Mouse (Mus musculus) lung, postnatal 0 days (tissue): Measurements from ENCODE around the gene Apob. TPM values are rescaled to one million over a fixed set of nuclear protein-coding genes. Genes with fewer than 3 reads are reported as not detected.
A peak's percentile ranks its signal among the peaks of the same experiment; 100 is the strongest.

Source experiments
- ATAC-seq: fragments of 200-750 bp; cut with Nextera tagmentation; 2 replicates; pipeline ENCODE4 v1.8.0; 2017; ENCODE audit warnings: moderate library complexity
- DNase-seq: peaks from one replicate; pipeline ENCODE4 v3.0.0-alpha.2; 2016; ENCODE audit warnings: low spot score
- H3K27ac ChIP-seq: fragments of 300-500 bp; sonication (generic); 2 replicates; pipeline ENCODE4 v1.5.1; 2014; ENCODE audit warnings: antibody characterized with exemption, mild to moderate bottlenecking, low read length, mixed read lengths
- H3K27me3 ChIP-seq: fragments of 300-500 bp; sonication (generic); replicated peaks from 2 replicates; pipeline ENCODE4 v1.6.1; 2014; ENCODE audit warnings: low read length, mixed read lengths; ENCODE audit not compliant: insufficient read depth
- H3K36me3 ChIP-seq: fragments of 300-500 bp; sonication (generic); 2 replicates; pipeline ENCODE4 v1.6.1; 2014; ENCODE audit warnings: low read length, mixed read lengths; ENCODE audit not compliant: insufficient read depth
- H3K4me1 ChIP-seq: fragments of 300-500 bp; sonication (generic); 2 replicates; pipeline ENCODE4 v1.6.1; 2014; ENCODE audit warnings: antibody characterized with exemption, low read depth, low read length, mixed read lengths; ENCODE audit not compliant: insufficient read depth
- H3K4me2 ChIP-seq: fragments of 300-500 bp; sonication (generic); replicated peaks from 2 replicates; pipeline ENCODE4 v1.6.1; 2014; ENCODE audit warnings: low read depth, mild to moderate bottlenecking, low read length, moderate library complexity, mixed read lengths
- H3K4me3 ChIP-seq: fragments of 300-500 bp; sonication (generic); 2 replicates; pipeline ENCODE4 v1.5.1; 2014; ENCODE audit warnings: low read depth, low read length
- H3K9ac ChIP-seq: fragments of 300-500 bp; sonication (generic); replicated peaks from 2 replicates; pipeline ENCODE4 v1.6.1; 2014; ENCODE audit warnings: low read depth, mild to moderate bottlenecking
- H3K9me3 ChIP-seq: fragments of 300-500 bp; sonication (generic); 2 replicates; pipeline ENCODE4 v1.6.1; 2016; ENCODE audit warnings: low read length, mixed read lengths
- CTCF ChIP-seq: IDR thresholded peaks from 2 replicates; pipeline ENCODE4 v1.5.1; 2016; ENCODE audit warnings: antibody characterized with exemption, mild to moderate bottlenecking
- EP300 ChIP-seq: IDR thresholded peaks from 2 replicates; pipeline ENCODE4 v1.6.1; 2016; ENCODE audit warnings: antibody characterized with exemption, mild to moderate bottlenecking, control low read depth
- WGBS: fragments of 180-500 bp; shearing (Covaris S2); extraction: QIAGEN DNeasy Blood & Tissue Kit; methylation state at CpG from one replicate; pipeline ENCODE4 v1.1.7; 2014; 5-methylcytosine and 5-hydroxymethylcytosine counted together
- polyA plus RNA-seq: library from polyadenylated mRNA; unstranded; fragments of >200 nt; fragmentation: Nextera tagmentation; extraction: Ambion mirVana; gene quantifications from 2 replicates; pipeline ENCODE4 v1.2.1, GENCODE M21; 2015

The Apob gene
- 0.27 and 0.53 TPM in 2 replicates for polyA plus RNA-seq

- Histone ChIP-seq H3K4me2 (no peak within 1 kb of the TSS), H3K27me3 (no peaks in the 10 kb centered on the region), H3K4me3 (no peak within 1 kb of the TSS), H3K9me3 (no peaks in the 10 kb centered on the region), H3K9ac (no peak within 1 kb of the TSS), H3K27ac (no peak within 1 kb of the TSS), H3K36me3 (no peaks in the 10 kb centered on the region), H3K4me1 (no peaks in the 10 kb centered on the region)
- 75% methylated on average over 20 of the region's 20 CpGs for WGBS
- TF ChIP-seq EP300 (no peak), CTCF (no peak)
- ATAC-seq (no peak), DNase-seq (no peak)
These were observed at the start of gene Apob for GRCm38 (mm10) chr12:7977466-7978189. Gene Apob (plus strand): TSS chr12:7977648.

- no peak overlapping the region for H3K27ac ChIP-seq
- no peaks in the 10 kb centered on the region for H3K36me3 ChIP-seq
- no peak for ATAC-seq
- no peaks in the 10 kb centered on the region for H3K27me3 ChIP-seq
- no peak for DNase-seq
- no peak overlapping the region for H3K9ac ChIP-seq
- TF ChIP-seq CTCF (no peak), EP300 (no peak)
- no peak overlapping the region for H3K4me2 ChIP-seq
- H3K4me3 ChIP-seq: no peak overlapping the region
- no peaks in the 10 kb centered on the region for H3K4me1 ChIP-seq
- H3K9me3 ChIP-seq: no peaks in the 10 kb centered on the region
- 64% methylated on average over 4 of the region's 4 CpGs for WGBS
These were observed 45.0 kb upstream of the Apob start for GRCm38 (mm10) chr12:7932405-7932920.

GRCm38 (mm10) chr12:7950098-7950745 lies 27.2 kb upstream of the Apob start:
- 50% methylated on average over 9 of the region's 9 CpGs for WGBS

GRCm38 (mm10) chr12:7958851-7959250 lies 18.6 kb upstream of the Apob start:
- H3K9me3 ChIP-seq: no peaks in the 10 kb centered on the region
- H3K4me3 ChIP-seq: no peak overlapping the region
- no peak overlapping the region for H3K4me2 ChIP-seq
- 54% methylated on average over 1 of the region's 1 CpGs for WGBS
- H3K36me3 ChIP-seq: no peaks in the 10 kb centered on the region
- TF ChIP-seq EP300 (no peak), CTCF (no peak)
- ATAC-seq (no peak), DNase-seq (no peak)
- H3K4me1 ChIP-seq: no peaks in the 10 kb centered on the region
- no peaks in the 10 kb centered on the region for H3K27me3 ChIP-seq
- H3K9ac ChIP-seq: no peak overlapping the region
- no peak overlapping the region for H3K27ac ChIP-seq

More at GRCm38 (mm10) chr12:7950098-7950745, 27.2 kb upstream of the Apob start:
- no peaks in the 10 kb centered on the region for H3K36me3 ChIP-seq
- no peak overlapping the region for H3K4me2 ChIP-seq
- H3K27me3 ChIP-seq: no peaks in the 10 kb centered on the region
- H3K9me3 ChIP-seq: no peaks in the 10 kb centered on the region
- no peaks in the 10 kb centered on the region for H3K4me1 ChIP-seq
- H3K9ac ChIP-seq: no peak overlapping the region
- ATAC-seq (no peak), DNase-seq (no peak)
- TF ChIP-seq CTCF (no peak), EP300 (no peak)
- no peak overlapping the region for H3K27ac ChIP-seq
- no peak overlapping the region for H3K4me3 ChIP-seq

- Histone ChIP-seq H3K4me1 (no peaks in the 10 kb centered on the region), H3K9me3 (no peaks in the 10 kb centered on the region), H3K27ac (no peak overlapping the region), H3K9ac (no peak overlapping the region), H3K27me3 (no peaks in the 10 kb centered on the region), H3K4me3 (no peak overlapping the region), H3K36me3 (no peaks in the 10 kb centered on the region), H3K4me2 (no peak overlapping the region)
- 81% methylated on average over 6 of the region's 6 CpGs for WGBS
- DNase-seq (no peak), ATAC-seq (no peak)
- TF ChIP-seq EP300 (no peak), CTCF (no peak)
These were observed 18.0 kb upstream of the Apob start for GRCm38 (mm10) chr12:7959310-7959918.

GRCm38 (mm10) chr12:7962314-7962927 lies 15.0 kb upstream of the Apob start:
- peak; percentile 27 for DNase-seq
- H3K4me2 ChIP-seq: no peak overlapping the region
- H3K9me3 ChIP-seq: no peaks in the 10 kb centered on the region
- peak; percentile 71 for ATAC-seq
- H3K36me3 ChIP-seq: no peaks in the 10 kb centered on the region
- H3K27ac ChIP-seq: no peak overlapping the region
- no peaks in the 10 kb centered on the region for H3K27me3 ChIP-seq
- H3K9ac ChIP-seq: no peak overlapping the region
- no peaks in the 10 kb centered on the region for H3K4me1 ChIP-seq
- no peak overlapping the region for H3K4me3 ChIP-seq
- WGBS: 28% methylated on average over 5 of the region's 5 CpGs
- TF ChIP-seq CTCF (no peak), EP300 (no peak)
